Mouse (Mus musculus) spleen, postnatal 10 days (tissue): ENCODE data around the gene Dnajc12.
"Not testable (repeated sequence)": the region's sequence is repeated elsewhere in the genome, so short reads cannot be mapped to it uniquely, and the experiment has no call there.

Experiments
- DNase-seq, 2 experiments: peaks; one replicate each; pipeline ENCODE4 v3.0.0; 2021 to 2022; ENCODE audit warnings: low spot score in 2 of 2

The Dnajc12 gene

DNA sequence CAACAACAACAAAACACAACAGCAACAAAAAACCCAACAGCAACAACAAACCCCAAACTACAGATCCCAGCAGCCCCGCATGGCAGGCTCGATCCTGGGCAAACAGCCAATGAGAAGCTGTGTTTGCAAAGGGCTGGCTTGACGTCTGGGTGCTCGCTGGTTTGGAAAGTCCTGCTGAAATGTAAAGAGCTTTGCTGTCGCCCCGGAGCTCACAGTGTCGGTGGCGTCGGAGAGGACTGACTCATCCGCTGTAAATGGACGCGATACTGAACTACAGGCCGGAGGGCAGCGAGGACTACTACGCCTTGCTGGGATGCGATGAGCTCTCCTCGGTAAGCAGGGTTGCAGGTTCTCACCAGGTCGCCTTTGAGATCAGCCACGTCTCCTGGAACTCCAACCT, 4.2 kb downstream of the Dnajc12 start:
- peak; percentile 64 to 83 for DNase-seq

DNA sequence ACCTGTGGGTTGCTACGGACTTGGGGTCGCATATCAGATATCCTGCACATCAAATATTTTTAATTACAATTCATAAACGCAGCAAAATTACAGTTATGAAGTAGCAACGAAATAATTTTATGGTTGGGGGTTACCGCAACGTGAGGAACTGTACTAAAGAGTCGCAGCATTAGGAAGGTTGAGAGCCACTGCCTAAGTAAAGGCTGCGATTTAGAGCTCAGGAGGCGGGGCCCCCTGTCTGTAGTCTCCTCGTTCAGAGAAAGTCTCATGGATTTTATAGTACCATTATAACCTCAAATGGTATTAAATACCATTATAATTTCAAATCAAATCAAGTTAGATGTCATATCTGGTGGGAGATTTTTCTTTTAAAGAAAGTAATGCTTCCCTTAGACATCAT, 4.7 kb downstream of the Dnajc12 start:
- no peak for DNase-seq

DNA sequence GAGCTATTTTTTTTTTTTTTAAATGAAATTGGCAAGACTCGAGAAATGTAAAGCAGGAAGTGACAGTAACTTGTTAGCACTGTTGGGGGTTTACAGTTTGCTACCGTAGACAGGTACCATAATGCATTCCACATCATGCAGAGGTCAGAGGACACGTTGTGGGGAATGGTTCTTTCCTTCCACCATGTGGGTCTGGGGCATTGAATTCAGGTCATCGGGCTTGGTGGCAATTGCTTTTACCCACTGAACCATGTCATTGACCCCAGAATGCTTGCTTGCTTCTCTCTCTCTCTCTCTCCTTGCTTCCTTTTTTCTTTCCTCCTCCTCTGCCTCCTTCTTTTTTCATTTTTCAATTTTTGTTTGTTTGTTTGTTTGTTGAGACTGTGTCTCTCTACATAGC, 6.7 kb downstream of the Dnajc12 start:
- no peak for DNase-seq

DNA sequence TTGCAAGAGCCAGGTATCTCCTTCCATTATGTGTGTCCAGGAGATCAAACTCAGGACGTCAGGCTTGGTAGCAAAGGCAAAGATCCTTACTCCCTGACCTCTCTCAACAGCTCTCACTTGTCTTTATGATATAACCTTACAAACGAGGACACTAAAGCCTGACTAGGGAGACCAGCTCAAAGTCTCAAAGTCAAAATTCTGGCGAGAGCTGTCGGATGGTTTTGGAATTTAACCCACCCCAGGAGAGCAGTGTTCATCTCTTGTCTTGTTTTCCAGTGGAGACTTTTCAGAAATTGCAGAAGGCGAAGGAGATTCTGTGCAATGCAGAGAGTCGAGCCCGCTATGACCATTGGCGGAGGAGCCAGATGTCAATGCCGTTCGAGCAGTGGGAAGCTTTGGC, 14.7 kb downstream of the Dnajc12 start:
- no peak for DNase-seq

DNA sequence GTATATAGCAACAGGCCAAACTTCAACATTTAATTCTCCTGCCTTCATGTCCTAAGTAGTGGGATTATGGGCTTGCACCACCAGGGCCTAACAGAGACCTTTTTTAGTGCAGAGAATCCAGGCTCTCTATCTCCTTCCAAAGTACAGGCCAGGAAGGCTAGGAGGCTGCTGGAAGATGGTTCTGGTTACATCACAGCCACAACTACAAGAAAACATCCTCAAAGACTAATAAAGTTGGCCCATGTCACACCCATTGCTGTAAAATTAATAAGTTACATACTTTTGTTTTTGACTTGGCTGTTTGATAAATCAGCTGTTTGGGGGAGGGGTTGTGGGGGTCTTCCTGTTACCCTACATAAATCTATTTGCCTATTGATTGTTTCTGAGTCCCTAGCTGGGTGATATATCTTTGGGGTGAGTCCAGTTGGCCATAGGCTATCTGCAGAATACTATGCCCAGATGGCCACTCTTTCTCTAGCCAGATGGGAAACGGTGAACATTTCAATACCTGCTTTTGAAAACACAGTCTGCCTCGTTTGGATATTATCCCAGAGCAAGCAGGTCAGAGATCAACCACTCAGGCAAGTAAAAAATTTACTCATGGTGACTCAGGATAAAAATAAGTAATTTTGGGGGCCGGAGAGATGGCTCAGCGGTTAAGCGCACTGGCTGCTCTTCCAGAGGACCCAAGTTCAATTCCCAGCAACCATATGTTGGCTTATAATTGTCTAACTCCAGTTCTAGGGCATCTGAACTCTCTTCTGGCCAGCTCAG, 20.7 kb downstream of the Dnajc12 start:
- no peak for DNase-seq

DNA sequence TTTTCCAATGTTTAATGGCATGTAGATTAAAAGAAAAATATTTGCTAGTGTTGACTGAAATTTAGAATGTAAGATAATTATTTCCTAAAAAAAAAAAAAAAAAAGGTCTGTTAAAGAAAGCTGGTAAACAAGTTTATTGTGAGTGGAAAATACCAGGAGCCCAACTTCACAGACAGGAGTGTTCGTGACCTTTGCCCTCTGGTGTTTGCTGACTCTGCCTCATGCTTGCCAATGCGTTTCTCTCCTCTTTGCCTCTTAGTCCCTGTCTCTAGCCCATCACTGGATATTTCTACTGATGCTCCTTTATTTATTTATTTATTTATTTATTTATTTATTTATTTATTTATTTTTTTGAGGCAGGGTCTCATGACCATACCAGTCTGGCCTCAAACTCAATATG, 21.4 kb downstream of the Dnajc12 start:
- no peak for DNase-seq

DNA sequence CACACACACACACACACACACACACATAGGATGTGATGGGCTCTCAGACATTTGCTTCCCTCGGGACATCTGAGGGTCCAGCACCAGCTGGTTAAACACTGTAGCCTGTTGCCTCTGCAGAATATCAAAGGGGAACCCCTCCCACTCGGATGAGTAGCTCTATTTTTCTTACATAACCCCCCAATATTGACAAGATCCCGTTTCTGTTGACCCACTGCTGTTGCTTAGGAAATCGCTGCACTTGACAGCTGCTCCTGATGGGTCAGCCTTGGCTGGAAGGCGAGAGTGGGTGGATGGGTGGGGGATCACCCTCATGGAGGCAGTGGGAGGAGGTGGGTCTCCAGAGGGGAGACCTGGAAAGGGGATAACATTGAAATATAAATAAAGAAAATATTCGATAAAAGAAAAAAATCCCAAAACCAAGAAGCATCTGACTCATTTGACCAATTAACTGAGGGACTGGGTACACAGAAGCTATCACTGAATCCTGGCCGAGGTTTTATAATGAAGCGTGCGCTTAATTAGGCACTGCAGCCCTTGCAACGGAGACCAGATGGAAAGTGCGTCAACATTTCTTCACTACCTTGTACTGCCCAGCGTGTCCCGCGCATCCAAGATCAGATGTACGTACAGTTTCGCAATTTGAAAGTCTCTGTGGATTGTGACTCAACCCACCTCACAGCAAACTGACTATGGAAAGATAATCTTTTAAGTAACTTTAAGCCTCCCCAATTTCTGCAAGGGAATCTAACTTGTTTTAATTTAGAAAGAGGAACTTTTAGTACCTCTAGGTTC, 28.1 kb downstream of the Dnajc12 start:
- DNase-seq: no peak

DNA sequence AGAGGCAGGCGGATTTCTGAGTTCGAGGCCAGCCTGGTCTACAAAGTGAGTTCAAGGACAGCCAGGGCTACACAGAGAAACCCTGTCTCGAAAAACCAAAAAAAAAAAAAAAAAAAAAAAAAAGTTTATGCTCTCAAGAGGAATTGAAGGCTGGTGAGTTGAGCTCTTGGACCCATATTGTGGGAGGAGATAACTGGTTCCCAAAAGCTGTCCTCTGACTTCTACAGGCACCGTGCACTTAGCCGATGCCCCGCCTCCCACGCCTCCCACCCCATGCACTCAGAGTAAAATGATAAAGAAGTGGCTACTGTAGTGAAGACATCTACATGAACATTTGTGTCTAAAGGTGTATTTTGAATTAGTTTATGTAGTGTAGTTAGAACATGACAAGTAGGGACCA, 29.4 kb downstream of the Dnajc12 start:
- not testable (repeated sequence) for DNase-seq

DNA sequence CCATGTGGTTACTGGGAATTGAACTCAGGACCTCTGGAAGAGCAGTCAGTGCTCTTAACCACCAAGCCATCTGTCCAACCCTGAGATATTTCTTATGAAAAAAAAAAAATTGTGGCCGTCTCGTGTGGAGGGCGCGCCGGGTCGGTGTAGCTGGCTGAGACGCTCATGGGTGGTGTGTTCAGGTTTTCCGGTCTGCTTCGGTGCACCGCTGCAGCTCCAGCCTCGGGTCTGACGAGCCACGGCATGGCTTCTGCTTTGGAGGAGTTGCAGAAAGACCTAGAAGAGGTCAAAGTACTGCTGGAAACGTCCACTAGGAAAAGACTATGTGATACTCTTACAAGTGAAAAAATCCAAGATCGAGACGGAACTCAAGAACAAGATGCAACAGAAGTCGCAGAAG, 30.5 kb downstream of the Dnajc12 start:
- no peak for DNase-seq

DNA sequence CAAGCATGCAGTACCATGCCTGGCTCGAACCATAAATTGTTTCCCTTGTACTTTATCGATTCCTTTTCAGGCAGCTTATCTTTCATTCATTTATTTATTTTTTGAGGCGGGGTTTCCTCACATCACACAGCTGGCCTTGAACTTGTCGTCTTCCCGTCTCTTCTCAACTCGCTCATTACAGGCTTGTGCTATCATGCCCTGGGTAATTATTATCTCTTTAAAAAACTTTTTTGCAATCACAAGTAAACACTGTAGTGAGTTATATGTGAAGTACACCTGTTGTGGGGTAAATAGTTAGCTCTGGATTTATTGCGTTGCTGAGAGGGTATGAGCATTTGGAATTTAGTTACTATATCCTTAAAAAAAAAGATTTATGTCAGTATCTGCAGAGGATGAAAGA, 33.0 kb downstream of the Dnajc12 start:
- no peak for DNase-seq

DNA sequence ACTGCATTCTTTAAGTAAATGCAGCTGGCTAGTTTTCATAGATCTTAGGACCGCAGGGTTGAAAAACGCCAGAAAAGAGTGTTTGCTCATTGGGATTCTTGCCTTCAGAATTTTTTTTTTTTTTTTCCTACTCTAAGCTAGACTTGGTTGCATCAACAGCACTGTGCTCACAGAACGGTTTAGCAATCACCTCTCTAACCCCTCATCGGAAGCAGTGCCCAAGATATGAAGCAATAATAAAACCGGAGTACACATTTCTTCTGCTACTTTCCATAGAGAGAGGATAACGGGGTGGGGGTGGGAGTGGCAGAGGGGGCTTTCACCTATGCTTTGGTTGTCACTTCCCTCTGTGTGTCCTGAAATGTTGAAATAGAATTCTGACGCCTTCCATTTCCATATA, 33.6 kb downstream of the Dnajc12 start:
- no peak for DNase-seq

DNA sequence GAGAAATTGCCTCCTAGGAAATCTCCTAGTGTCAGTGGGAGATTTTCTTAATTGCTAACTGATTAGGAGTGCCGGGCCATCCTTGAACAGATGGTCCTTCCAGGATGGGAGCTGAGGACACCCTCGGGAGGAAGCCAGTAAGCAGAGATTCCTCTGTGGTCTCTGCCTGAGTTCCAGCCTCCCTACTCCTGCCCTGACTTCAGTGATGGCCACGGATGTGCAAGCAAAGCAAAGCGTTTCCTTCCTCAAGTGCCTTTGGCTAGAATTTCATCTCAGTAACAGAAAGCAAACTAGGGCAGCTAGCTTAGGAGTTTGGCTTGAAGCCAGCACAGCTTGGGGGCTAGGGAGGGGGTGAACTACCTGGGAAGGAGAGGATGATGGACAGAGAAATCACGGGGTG, 34.8 kb downstream of the Dnajc12 start:
- no peak for DNase-seq

DNA sequence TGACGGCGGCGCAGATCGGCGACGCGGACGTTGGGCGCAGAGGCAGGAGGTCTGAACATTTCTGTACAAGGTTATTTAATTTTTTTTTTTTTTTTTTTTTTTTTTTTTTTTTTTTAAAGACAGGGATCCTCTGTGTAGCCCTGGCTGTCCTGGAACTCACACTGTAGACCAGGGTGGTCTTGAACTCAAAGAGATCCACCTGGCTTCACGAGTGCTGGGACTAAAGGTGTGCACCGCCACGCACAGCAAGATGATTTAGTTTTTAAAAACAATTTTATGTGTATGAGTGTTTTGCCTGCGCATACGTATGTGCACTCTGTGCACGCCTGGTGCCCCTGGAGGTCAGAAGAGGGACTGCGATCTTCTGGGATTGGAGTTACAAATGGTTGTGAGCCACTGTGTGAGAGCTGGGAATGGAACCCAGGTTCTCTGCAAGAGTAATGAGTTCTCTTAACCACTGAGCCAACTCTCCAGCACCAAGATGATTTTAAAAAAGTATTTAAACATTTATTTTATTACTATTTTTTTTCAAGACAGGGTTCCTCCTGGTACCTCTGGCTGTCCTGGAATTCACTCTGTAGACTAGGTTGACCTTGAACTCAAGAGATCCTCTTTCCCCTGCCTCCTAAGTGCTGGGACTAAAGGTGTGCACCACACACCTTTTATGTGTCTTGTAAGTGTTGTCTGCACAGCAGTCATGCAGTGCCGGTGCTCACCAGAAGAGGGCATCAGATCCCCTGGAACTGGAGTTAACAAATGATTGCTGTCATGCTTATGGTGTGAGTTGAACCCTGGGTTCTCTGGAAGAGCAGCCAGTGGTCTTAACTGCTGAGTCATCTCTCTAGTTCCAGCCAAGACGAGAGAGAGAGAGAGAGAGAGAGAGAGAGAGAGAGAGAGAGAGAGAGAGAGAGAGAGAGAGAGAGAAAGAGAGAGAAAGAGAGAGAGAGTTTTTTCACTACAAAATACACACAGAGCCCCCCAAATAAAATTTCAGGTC, 39.8 kb downstream of the Dnajc12 start, which contains the start of gene Gm7075:
Gene Gm7075, minus strand, starts transcription at position 51 of the 997 bp plus-strand sequence.
- DNase-seq: peak; percentile 78 to 85

DNA sequence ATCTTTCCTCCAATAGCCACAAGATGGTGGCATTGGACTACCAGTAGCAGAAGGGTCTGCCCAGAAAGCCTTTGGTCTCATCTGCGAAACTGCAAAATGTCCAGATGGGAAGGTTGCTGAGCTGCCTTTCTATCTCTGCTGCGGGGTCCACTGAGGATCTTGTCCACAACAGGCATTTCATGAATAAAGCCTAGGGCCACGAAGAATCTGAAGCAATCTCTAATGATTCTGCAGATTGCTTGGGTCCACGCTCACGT, 40.4 kb downstream of the Dnajc12 start:
- no peak for DNase-seq

DNA sequence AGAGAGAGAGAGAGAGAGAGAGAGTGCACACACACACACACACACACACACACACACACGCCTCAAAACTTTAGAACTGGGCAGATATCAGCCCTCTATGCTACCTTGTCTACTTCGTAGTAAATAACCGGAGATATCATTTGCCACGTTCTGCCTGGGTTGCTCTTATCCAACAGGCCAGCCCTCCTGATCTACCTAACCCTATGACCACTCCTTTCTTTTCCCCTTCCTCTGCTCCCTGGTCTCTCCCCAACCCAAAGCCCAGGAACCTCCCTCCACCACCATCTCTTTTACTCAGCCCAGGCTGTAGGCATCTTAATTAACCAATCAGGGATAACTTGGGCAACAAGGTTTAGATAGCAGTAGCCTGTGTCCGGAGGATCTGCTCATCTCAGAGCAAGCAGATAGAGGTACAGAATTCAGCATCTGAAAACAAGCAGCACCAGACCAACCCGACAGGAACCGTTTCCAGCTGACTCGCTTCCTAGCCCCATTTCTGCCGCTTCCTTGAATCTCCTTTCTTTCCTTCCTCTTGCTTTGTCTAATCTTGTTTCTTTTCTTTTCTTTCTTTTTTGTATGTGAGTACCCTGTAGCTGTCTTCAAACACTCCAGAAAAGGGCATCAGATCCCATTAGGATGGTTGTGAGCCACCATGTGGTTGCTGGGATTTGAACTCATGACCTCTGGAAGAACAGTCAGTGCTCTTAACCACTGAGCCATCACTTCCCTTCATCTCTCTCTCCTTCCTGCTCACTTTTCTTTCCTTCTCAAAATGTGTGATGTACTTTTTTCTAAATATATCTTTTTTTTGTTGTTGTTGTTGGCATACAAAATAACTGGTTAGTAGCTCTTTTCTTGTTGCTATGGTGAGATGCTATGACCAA, 41.6 kb downstream of the Dnajc12 start:
- peak in 1 of 2 experiments; percentile 35 for DNase-seq

DNA sequence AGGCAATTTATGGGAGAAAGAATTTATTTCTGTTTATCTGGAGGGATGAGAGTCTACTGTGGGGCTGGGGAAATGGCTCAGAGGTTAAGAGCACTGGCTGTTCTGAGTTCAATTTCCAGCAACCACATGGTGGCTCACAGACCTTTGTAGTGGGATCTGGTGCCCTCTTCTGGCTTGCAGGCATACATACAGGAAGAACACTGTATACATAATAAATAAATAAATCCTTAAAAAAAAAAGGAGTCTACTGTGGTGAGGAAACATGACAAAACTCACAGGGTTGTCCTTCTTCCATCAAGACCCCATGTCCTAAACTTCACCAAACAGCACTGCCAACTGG, 42.2 kb downstream of the Dnajc12 start:
- peak in 1 of 2 experiments; percentile 77 for DNase-seq

DNA sequence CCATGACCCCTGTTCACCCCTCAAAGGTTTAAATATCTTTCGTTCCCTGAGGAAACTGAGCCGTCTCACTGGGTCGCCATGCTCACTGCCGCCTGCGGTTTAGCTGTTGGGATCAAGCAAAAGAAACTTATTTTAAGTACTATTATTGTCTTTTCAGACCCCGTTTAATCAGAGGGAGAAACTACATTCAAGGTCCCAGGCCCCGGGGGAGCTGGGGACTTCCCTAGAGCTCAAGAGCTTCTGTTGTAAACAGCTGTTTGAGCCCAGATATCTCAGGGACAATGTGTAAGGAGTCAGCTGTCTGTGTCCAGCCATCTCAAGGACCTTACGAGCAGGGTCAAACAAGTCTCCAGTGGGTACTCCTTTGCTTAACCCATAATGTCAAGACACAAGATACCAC, 44.9 kb downstream of the Dnajc12 start:
- no peak for DNase-seq

DNA sequence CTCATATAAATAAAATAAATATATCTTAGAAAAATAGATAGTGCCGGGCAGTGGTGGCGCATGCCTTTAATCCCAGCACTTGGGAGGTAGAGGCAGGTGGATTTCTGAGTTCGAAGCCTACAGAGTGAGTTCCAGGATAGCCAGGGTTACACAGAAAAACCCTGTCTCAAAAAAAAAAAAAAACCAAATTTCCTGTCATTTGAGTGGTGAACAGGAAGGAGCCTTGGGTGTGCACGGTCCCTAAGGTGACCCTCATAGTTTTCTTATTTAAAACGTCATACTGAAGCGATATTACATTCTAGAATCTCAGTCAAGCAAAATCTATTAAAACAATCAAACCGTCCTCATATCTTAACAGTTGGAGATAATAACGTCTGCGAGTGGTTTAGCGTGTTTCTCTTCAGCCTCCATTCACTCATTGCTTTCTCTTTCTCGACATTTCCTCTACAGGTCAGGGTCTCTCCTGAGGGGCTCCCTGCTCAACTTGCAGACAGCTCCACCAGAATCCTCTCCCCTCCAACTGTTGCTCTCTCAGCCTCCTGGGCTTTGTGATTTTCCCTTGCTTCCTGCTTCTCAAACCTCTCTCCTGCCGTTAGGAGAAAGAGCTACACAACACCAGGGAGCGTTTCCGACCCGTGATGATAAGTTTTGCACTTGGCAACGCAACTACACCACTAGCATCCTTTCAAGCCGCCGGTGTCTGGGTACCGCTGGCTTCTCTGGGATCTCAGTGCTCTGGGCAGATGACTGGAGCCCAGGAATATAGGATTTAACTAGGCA, 46.2 kb downstream of the Dnajc12 start:
- DNase-seq: peak in 1 of 2 experiments; percentile 52

DNA sequence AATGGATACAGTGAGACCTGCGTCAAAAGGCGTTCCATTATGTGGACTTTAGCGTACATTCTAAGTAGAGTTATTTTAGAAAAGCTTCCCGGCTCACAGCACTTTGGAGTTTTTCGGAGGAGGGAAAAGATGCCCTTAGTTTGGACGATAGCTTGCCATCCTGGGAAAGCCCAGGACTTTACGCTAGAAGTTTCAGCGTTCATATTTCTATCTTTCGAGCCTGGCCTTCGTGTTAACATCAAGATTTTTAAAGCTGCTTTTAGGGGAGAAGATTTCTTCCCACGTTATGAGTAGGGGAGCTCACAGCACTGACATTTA, 46.7 kb downstream of the Dnajc12 start:
- DNase-seq: no peak

DNA sequence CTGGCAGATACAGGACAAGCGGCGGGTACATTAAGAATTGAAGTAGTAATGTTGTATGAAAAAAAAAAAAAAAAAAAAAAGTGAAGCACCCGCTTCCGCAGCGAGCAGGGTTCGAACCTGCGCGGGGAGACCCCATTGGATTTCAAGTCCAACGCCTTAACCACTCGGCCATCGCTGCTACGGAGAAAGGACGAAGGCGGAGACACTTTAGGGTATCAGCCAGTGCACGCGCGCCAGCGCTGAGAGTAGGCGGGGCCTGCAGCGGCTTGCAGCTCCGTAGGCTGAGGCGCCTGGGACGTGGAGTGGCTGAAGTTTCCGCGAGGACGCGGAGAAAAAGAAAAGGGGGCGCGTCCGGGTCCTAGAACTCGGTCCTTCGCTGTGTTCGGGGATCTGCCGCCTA, 47.1 kb downstream of the Dnajc12 start:
- peak; percentile 98 to 100 for DNase-seq
